Mouse (Mus musculus): ENCODE data around the gene Foxs1. TPM values are rescaled to one million over a fixed set of nuclear protein-coding genes. Genes with fewer than 3 reads are reported as not detected.

The Foxs1 gene
- not detected in 2 replicates for total RNA-seq (2023)

DNA sequence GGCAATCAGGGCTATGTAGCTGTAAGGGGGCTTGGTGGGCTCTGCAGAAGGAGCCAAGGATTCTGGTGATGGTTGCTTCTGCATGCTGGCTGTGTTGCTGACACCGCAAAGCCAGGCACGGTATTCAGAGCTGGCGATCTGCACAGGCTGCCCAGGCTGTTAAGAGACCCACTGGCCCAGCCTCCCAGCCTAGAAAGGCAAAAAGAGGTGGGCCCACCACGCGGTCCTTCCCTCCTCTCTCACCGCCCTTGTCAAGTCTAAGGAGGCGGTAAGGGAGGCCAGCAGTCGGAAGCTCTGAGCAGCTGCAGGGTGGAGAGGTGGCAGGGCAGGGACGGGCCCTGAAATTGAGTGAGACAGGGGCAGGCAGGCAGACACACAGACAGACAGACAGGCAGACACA, at the start of gene Foxs1:
Gene Foxs1, minus strand, starts transcription at position 161 of the 400 bp plus-strand sequence.

DNA sequence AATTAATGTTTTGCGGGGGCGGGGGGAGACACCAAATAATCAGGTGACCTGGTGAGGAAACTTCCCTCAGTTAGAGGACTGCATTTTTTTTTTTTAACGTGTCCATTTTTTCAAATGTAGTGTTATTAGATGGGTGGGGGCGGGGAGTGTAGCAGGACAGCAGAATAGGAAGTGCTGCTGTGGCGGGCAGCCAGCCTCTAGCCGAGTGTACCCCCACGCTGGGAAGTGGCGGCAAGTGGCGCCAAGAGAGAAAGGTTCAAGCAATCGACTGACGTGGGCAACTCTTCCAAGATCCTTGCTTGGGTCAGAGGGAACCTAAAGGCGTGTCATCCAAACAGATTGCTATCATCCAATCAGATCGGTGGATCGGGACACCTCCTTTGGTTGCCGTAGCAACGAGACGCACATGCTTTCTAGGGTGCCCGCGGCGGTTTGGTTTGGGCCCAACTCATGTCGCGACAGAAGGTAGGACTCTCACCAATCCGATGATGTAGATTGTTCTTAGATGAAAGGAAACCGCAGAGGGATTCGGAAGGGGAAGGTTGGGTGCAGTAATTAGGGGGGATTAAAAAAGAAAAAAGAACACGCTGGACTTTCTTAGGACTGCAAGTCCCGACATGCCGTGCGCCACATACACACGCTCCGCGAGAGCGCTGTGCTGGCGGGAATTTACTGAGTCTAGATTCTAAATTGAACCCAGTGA, 29.2 kb upstream of the Foxs1 start, which contains the start of gene Ttll9:
Gene Ttll9, plus strand, starts transcription at position 395 of the 703 bp plus-strand sequence.

DNA sequence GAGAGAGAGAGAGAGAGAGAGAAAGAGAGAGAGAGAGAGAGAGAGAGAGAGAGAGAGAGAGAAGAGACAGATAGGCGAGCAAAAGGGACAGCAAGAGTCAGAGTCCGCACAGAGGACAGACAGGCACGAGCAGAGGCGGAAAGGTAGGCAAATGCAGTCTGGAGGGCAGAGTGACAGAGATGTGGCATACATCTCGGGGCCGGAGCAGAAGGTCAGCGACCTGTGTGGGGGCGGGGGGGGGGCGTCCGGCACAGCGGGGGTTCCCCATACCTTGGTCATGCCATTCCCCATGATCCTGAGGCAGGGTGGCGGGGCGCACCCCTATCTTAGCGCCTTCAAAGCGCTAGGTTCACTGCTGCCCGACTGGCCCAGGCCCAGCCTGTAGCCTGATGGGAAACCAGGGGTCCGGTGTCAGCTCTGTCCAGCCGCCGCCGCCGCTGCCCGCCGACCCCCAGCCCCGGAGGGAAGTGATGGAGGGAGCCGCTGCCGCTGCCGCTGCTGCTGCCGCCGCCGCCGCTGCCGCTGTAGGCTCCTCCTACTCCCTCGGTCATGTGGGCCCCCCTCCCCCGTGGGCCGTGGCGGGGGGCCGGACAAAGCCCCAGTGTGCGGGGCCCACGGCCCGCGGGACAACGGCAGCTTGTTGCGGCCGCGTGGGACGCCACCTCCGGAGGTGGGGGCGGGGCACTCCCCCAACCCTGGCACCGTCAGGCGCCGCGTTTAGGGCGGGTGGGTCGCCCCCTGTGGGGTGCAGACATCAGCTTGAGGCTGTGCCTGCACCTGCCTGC, 18.2 kb upstream of the Foxs1 start, which contains the start of gene Dusp15:
Gene Dusp15, minus strand, starts transcription at position 634 of the 785 bp plus-strand sequence.

DNA sequence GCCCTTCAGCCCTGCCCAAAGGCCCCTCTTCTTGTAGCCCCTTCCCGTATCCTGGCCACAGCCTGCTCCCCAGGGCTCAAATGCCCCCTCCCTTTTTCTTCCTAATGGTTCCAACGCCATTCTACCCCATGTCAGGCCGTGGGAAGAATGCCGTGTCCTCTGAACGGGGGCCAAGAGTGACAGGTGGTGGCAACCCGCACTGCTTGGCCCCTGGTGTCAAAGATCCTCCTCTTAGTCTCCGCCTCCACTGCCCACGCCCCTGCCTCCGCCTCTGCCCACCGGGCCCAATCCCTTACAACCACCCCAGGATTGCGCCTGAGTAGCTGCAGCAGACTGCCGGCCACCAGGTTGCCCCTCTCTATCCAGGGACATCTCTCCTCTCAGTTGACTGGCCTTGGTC, 22.0 kb downstream of the Foxs1 start, which contains the start of gene Mylk2:
Gene Mylk2, plus strand, starts transcription at position 322 of the 400 bp plus-strand sequence.

Other genes starting within 250 kb of the Foxs1 start
- 17.7 and 36.2 TPM in 2 replicates for gene Mcts2, start 246.2 kb downstream of the Foxs1 start, total RNA-seq (2023)
- 33.0 and 36.5 TPM in 2 replicates for gene Id1, start 197.0 kb downstream of the Foxs1 start, total RNA-seq (2023)
- not detected in 2 replicates for gene Cox4i2, start 179.0 kb downstream of the Foxs1 start, total RNA-seq (2023)
- 25.4 and 35.7 TPM in 2 replicates for gene Bcl2l1, start 101.5 kb downstream of the Foxs1 start, total RNA-seq (2023)
- gene Tpx2, start 85.2 kb downstream of the Foxs1 start, total RNA-seq (2023), result 41.1 and 43.2 TPM in 2 replicates
- not detected in 2 replicates for gene Mylk2, start 21.9 kb downstream of the Foxs1 start, total RNA-seq (2023)
- gene Dusp15, start 18.5 kb upstream of the Foxs1 start, total RNA-seq (2023), result not detected in 2 replicates
- gene Ttll9, start 29.3 kb upstream of the Foxs1 start, total RNA-seq (2023), result not detected in 2 replicates
- gene Pdrg1, start 82.2 kb upstream of the Foxs1 start, total RNA-seq (2023), result 12.4 and 12.8 TPM in 2 replicates
- not detected in 2 replicates for gene Xkr7, start 98.6 kb upstream of the Foxs1 start, total RNA-seq (2023)
- gene Ccm2l, start 132.7 kb upstream of the Foxs1 start, total RNA-seq (2023), result 1.1 and 1.7 TPM in 2 replicates
- gene Hck, start 175.3 kb upstream of the Foxs1 start, total RNA-seq (2023), result 249 and 255 TPM in 2 replicates
- gene Tm9sf4, start 228.1 kb upstream of the Foxs1 start, total RNA-seq (2023), result 84.6 and 87.1 TPM in 2 replicates

All from neutrophil, adult 65 days (primary cell).